Mouse (Mus musculus) left cerebral cortex, adult 9 months (tissue): ENCODE measurements around the gene Tmem156.
"Not testable (repeated sequence)": the region's sequence is repeated elsewhere in the genome, so short reads cannot be mapped to it uniquely, and the experiment has no call there.

Experiments used
- DNase-seq, 2 experiments: peaks; one replicate each; pipeline ENCODE4 v3.0.0; 2022; ENCODE audit warnings: low spot score in 2 of 2

Tmem156 gene

DNA sequence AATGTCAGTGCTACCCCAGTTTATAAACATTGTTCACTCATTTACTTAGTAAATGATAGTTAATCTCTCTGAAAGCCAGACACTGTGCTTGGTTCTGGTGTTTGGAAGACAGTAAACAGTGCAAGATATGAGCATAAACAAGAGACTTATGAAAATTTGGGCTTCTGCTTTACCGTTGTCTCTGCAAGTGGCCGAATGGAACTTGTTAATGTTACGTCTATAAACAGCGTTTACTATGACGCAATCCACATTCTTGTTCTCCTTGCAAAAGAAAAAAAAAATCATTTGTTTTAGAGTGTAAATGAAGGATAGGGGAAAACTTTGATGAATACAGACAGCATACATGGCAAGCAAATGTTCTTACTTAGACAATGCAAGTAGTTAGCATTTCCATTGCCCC, at the start of gene Tmem156:
Tmem156 (minus strand) TSS at position 212 of the 400 bp plus-strand sequence.
- DNase-seq: no peak

DNA sequence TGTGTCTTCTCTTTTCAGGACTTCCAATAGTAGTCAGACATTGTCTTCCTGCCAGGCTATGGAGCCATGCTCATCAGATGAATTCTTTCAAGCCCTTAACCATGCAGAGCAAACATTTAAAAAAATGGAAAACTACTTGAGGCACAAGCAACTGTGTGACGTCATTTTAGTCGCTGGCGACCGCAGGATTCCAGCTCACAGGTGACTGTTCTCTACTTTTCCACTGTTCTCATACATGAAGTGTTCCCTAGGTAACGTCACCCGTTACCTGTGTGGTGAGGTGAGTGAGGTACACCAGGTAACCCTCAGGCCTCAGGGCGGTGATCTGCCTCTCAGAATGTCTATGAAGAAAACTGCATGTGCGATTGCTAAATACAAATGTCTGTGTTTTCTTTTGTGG, 49.3 kb upstream of the Tmem156 start:
- DNase-seq: no peak

DNA sequence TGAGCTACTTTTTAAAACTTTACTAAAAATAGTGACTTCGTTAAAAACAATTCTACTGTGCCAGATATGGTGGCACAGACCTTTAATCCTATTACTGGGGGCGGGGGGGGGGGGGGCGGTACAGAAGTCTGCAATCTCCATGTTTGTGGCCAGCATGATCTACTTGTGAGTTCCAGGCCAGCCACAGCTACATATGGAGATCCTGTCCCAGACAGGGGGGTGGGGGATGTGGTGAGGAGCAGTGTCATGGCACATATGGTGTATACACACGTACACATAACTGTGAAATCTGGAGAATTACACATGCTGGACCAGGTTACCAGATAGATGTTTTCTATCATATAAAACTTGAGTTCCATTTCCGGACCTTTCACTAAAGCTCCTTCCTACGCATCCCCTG, 45.1 kb upstream of the Tmem156 start:
- no peak for DNase-seq

DNA sequence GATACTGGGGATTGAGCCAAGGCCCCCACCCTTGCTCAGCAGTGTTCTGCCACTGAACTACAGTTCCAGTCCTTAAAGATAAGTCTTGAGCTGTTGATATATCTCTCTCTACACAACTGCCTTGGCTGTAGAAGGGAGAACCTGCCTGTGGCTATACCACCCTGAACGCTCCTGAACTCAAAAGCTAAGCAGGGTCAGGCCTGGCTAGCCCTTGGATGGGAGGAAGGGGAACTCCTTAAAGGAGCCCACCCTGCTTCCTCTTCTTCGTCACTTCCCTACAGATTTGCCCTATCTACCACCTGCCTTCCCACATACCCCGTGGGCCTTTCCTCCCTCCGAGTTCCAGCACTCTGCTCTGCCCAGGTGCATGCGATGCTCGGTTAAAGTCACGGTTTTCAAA, 44.2 kb upstream of the Tmem156 start:
- no peak for DNase-seq

GRCm38 (mm10) chr5:65131211-65131879, 39.4 kb upstream of the Tmem156 start:
- peak in 1 of 2 experiments; percentile 42 for DNase-seq

- DNase-seq: peak in 1 of 2 experiments; percentile 36
Observed at GRCm38 (mm10) chr5:65130528-65131210, 38.7 kb upstream of the Tmem156 start.

DNA sequence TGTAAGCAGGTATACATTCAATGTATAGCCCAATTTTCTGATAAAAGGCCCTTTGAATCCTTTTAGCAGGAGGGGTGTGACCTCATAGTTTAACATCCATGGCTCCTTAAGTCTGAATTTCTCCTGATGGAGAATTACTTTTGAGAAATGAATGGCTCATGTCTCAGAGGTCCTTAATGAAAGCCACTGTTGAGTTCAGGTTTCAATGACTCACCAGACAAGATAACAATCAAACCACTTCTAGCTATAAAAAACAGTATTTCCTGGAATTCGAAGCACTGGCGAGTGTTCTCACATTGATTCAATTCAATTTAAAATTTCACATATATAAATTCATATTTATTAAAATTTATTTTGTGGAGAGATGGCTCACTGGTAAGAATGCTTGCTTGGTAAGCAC, 36.5 kb upstream of the Tmem156 start:
- no peak for DNase-seq

DNA sequence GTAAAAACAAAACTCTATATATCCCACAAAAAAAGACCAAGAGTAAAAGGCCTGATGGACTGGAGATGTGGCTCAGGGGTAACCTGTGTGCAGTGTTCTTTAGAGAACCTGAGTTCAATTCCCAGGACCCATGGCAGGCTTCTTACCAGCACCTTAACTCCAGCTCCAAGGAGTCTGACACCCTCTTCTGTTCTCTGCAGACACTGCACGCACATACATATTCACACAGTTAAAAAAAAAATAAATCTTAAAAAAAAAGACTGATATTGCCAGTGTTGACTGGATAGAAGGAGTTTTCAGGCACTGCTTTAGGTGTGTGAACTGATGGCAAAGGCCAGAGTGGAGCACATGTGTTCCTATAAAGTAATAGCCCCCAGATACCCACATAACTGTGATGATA, 34.2 kb upstream of the Tmem156 start:
- no peak for DNase-seq

GRCm38 (mm10) chr5:65122616-65123015, 30.7 kb upstream of the Tmem156 start:
- DNase-seq: no peak

DNA sequence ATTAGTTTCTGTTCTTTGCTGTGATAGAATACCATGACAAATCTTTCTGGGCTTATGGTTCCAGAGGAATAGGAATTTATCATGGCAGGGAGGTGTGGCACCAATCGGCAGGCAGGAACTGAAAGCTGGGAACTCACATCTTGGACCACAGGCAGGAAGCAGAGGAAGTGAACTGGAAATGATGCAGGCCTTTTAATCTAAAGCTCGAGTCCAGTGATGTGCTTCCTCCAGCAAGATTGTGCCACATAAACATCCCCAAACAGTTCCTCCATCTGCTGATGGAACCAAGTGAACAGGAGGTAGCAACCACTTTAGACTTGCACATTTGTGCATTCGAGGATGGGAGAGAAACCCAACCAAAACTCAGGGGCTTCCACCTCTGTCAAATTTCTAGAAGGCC, 28.0 kb upstream of the Tmem156 start:
- DNase-seq: no peak

DNA sequence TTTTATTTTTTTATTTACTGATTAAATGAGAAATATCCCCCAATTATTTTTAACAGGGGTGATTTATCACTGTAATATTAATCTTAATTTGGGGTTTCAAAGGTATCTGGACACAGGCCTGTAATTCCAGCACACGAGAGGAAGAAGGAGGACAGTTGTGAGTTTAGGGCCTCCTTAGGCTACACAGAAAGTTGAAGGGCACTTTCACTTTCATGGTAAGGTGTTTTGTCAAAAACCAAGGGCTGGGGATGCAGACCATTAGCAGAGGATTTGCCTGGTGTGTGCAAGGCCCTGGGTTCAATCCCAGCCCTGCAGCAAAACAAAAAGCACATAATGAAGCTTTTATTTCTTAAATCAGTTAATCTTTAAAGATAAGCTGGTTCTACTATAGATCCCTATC, 27.6 kb upstream of the Tmem156 start:
- no peak for DNase-seq

DNA sequence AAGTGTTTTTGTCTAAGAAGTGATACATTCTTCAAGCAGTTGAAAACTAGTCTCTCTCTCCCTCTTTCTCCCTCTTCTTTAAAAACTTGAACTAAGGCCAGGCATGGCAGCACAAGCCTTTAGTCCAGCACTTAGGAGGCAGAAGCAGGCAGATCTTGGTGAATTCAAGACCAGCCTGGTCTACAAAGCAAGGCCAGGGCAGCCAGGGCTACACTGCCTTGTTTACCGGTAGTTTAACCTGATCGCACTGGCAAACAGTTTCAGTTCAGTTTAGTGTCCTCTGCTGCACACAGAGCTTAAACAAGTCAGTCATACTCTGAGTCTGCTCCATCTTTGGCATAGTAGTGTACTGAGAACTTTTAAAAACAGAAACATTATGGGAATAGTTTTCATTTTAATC, 24.9 kb upstream of the Tmem156 start:
- DNase-seq: no peak

DNA sequence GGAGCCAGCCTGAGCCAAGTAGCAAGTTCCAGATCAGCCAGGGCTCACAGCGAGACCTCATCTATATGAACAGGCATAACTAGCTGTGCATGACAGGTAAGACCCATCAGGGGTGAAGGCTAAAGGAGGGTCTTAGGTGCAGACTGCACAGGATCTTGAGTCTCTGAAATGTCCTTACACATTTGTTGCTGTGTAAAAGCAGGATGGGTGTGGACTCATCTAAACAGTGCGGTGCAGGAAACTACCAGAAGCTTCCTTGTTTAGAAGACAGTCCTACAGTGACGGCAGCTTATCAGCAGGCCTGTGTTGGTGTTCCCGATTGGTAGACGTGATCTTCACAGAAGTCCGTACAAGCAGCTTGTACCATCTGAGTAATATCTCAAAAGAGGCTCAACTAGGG, 21.4 kb upstream of the Tmem156 start:
- no peak for DNase-seq

GRCm38 (mm10) chr5:65112225-65112624, 20.3 kb upstream of the Tmem156 start:
- DNase-seq: not testable (repeated sequence)

DNA sequence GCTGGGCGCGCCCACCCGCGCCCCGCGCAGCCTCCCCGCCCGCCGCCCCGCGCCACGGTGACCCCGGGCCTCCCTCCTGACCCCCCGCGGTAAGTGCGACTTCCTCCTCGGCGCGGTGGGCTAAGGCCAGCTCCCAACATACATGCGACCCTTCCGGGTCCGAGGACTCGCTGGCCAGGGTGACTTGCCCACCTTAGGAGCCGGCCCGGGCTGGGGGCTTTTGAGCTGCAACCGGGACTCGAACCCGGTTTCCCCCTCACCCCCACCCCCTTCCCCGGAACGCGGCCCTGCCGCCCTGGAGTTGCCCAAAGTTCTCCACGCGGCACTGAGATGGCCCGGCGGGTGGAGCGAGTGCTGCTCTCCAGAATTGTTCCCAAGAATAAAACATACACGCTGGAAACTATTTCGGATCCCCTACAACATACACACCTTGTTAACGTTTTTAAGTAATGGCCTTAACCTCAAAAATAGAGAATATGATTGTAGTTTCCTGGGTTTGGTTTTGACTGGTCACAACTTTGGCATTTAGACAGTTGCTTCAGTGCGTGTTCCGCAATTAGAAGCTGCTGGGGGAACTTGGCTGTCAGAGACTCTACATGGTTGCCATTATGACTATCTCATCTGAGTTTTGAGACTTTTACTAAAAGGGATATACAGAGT, 16.0 kb upstream of the Tmem156 start:
- no peak for DNase-seq

GRCm38 (mm10) chr5:65106876-65107772, 15.2 kb upstream of the Tmem156 start, which contains the start of gene Klhl5:
Gene Klhl5, plus strand, starts transcription at chr5:65107539.
- DNase-seq: peak; percentile 38 to 74

- DNase-seq: no peak
Observed at GRCm38 (mm10) chr5:65102641-65103042, 10.7 kb upstream of the Tmem156 start.

DNA sequence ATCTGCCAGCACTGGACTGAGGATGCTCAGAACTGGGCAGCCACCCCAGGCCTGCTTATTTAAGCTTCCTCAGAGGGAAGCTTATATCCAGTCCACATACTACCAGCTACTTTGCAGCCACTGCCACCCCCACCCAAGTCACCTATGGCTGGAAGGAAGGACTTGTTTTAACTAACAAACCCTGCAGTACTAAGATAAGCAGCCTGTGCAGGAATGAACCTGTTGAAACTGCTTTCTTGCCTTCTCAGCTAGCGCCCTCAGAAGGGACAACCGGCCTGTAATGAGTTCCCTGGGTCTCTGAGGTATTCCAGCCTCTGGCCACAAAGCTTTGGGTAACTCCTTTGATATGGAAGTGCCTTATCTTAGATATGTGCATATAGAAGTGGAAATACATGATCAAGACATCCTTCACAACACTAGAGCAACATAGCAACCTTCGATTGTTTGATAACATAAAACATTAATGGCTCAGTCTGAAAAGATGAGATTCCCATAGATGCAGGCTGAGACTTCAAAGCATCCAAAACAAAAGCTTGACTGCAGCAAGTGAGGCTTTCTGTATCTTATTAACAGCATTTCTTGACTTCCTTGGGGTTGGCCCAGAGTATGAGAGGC, 10.2 kb upstream of the Tmem156 start:
- DNase-seq: no peak

DNA sequence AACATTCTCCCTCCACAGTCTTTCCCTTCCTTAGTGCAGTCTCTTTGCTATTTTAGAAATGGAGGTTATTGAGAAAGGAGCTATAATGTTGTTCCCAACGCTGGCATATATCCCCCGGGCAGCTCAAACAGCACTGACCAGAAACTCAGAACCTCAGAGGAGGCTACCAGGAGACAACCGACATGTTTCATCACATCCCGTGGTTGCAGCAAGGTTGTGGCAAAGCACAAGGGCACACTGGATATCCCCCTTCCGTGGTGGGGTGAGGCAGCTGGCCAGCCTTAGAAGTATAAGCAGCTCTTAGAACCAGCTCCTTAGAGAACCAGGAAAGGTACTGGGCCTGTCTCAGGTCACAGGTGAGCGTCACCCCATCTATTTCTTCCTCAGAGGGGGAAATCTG, 9.7 kb upstream of the Tmem156 start:
- DNase-seq: no peak

- DNase-seq: no peak
Observed at GRCm38 (mm10) chr5:65101209-65101608, 9.3 kb upstream of the Tmem156 start.

DNA sequence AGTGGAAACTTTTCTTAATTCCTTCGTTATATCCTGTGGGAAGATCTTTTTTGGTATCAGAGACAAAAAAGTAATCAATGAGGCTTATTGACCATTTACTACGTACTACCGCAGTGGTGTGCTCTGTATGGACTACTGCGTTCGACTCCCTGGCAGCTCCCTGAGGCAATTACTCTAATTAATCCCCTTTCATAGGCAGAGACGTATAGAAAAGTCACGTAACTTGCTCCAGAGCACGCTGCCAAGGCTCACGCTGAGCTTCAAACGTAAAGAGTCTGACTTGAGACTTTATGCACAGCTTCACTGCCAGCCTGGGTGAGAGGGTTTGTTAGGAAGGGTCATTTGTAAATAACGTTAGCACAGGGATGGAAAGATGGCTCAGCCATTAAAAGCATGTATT, 8.1 kb upstream of the Tmem156 start:
- no peak for DNase-seq

GRCm38 (mm10) chr5:65097457-65097856, 5.5 kb upstream of the Tmem156 start:
- DNase-seq: no peak
